Mouse (Mus musculus) hindbrain, embryonic 10.5 days (tissue): ENCODE data around the gene Prkca. TPM values are rescaled to one million over a fixed set of nuclear protein-coding genes. Genes with fewer than 3 reads are reported as not detected.

Source experiments
- DNase-seq: peaks from one replicate; pipeline ENCODE4 v3.0.0-alpha.2; 2017; ENCODE audit warnings: low spot score
- H3K27ac ChIP-seq: fragments of 300-500 bp; sonication (generic); 2 replicates; pipeline ENCODE4 v1.5.1; 2016; ENCODE audit warnings: mild to moderate bottlenecking, moderate library complexity
- H3K27me3 ChIP-seq: fragments of 300-500 bp; sonication (generic); 2 replicates; pipeline ENCODE4 v1.6.1; 2016; ENCODE audit warnings: mild to moderate bottlenecking; ENCODE audit not compliant: poor library complexity, insufficient read depth, severe bottlenecking
- H3K36me3 ChIP-seq: fragments of 300-500 bp; sonication (generic); 2 replicates; pipeline ENCODE4 v1.6.1; 2016; ENCODE audit warnings: mild to moderate bottlenecking, moderate library complexity
- H3K4me1 ChIP-seq: fragments of 300-500 bp; sonication (generic); replicated peaks from 2 replicates; pipeline ENCODE4 v1.6.1; 2016; ENCODE audit warnings: mild to moderate bottlenecking
- H3K4me3 ChIP-seq: fragments of 300-500 bp; sonication (generic); 2 replicates; pipeline ENCODE4 v1.5.1; 2016; ENCODE audit warnings: mild to moderate bottlenecking, moderate library complexity
- H3K9me3 ChIP-seq: fragments of 300-500 bp; sonication (generic); 2 replicates; pipeline ENCODE4 v1.6.1; 2016; ENCODE audit warnings: mild to moderate bottlenecking, moderate library complexity
- WGBS: fragments of 180-500 bp; shearing (Covaris S2); methylation state at CpG from one replicate; pipeline ENCODE4 v1.1.7; 2016; 5-methylcytosine and 5-hydroxymethylcytosine counted together
- polyA plus RNA-seq: library from polyadenylated mRNA; unstranded; fragments of >200 nt; fragmentation: Nextera tagmentation; extraction: Ambion mirVana; gene quantifications from 2 replicates; pipeline ENCODE4 v1.2.1, GENCODE M21; 2016

The Prkca gene
- polyA plus RNA-seq, 1 experiment from 2014 or later: 3.4 TPM

GRCm38 (mm10) chr11:108165725-108166124, 178.0 kb downstream of the Prkca start:
- 82% methylated on average over 9 of the region's 9 CpGs for WGBS
- H3K9me3 ChIP-seq: 0 out of 2 replicates have a peak, but pooled peaks cover 5% of the 10 kb centered on the region
- no peak for DNase-seq
- peaks cover 27% of the 10 kb centered on the region for H3K4me1 ChIP-seq
- H3K27ac ChIP-seq: no peak overlapping the region
- no peaks in the 10 kb centered on the region for H3K27me3 ChIP-seq
- no peaks in the 10 kb centered on the region for H3K36me3 ChIP-seq
- H3K4me3 ChIP-seq: no peak overlapping the region

GRCm38 (mm10) chr11:108162639-108163038, 181.1 kb downstream of the Prkca start:
- H3K9me3 ChIP-seq: peaks cover 11% of the 10 kb centered on the region; the same call in 1 of the 2 replicates
- no peaks in the 10 kb centered on the region for H3K27me3 ChIP-seq
- H3K4me1 ChIP-seq: peaks cover 27% of the 10 kb centered on the region
- 82% methylated on average over 1 of the region's 1 CpGs for WGBS
- no peak for DNase-seq
- no peaks in the 10 kb centered on the region for H3K36me3 ChIP-seq
- peak overlapping the region; percentile 81 for H3K27ac ChIP-seq
- no peak overlapping the region for H3K4me3 ChIP-seq

GRCm38 (mm10) chr11:108162110-108162509, 181.6 kb downstream of the Prkca start:
- Histone ChIP-seq H3K27ac (peak overlapping the region; percentile 81), H3K4me3 (no peak overlapping the region), H3K9me3 (peaks cover 11% of the 10 kb centered on the region; the same call in 1 of the 2 replicates), H3K36me3 (no peaks in the 10 kb centered on the region), H3K27me3 (no peaks in the 10 kb centered on the region), H3K4me1 (peaks cover 27% of the 10 kb centered on the region)
- WGBS: 38% methylated on average over 4 of the region's 4 CpGs
- DNase-seq: peak; percentile 35

GRCm38 (mm10) chr11:108160056-108160455, 183.7 kb downstream of the Prkca start:
- peaks cover 30% of the 10 kb centered on the region for H3K4me1 ChIP-seq
- no peak for DNase-seq
- H3K36me3 ChIP-seq: no peaks in the 10 kb centered on the region
- no peak overlapping the region for H3K4me3 ChIP-seq
- no peak overlapping the region for H3K27ac ChIP-seq
- WGBS: 96% methylated on average over 7 of the region's 7 CpGs
- H3K9me3 ChIP-seq: peaks cover 11% of the 10 kb centered on the region; the same call in 1 of the 2 replicates
- H3K27me3 ChIP-seq: no peaks in the 10 kb centered on the region

GRCm38 (mm10) chr11:108158046-108158445, 185.7 kb downstream of the Prkca start:
- Histone ChIP-seq H3K4me1 (peaks cover 30% of the 10 kb centered on the region), H3K27me3 (no peaks in the 10 kb centered on the region), H3K27ac (no peak overlapping the region), H3K36me3 (no peaks in the 10 kb centered on the region), H3K9me3 (peaks cover 11% of the 10 kb centered on the region; the same call in 1 of the 2 replicates), H3K4me3 (no peak overlapping the region)
- WGBS: 95% methylated on average over 3 of the region's 3 CpGs
- no peak for DNase-seq

- H3K36me3 ChIP-seq: no peaks in the 10 kb centered on the region
- 91% methylated on average over 5 of the region's 5 CpGs for WGBS
- no peak overlapping the region for H3K4me3 ChIP-seq
- H3K9me3 ChIP-seq: peaks cover 11% of the 10 kb centered on the region; the same call in 1 of the 2 replicates
- H3K27ac ChIP-seq: no peak overlapping the region
- peaks cover 20% of the 10 kb centered on the region for H3K4me1 ChIP-seq
- 0 out of 2 replicates have a peak, but pooled peaks cover 2% of the 10 kb centered on the region for H3K27me3 ChIP-seq
- no peak for DNase-seq
Observed at GRCm38 (mm10) chr11:108157074-108157473, 186.7 kb downstream of the Prkca start.

GRCm38 (mm10) chr11:108156107-108156506, 187.6 kb downstream of the Prkca start:
- Histone ChIP-seq H3K4me3 (no peak overlapping the region), H3K27ac (no peak overlapping the region), H3K4me1 (peaks cover 19% of the 10 kb centered on the region), H3K27me3 (peaks cover 10% of the 10 kb centered on the region), H3K36me3 (no peaks in the 10 kb centered on the region), H3K9me3 (peaks cover 11% of the 10 kb centered on the region; the same call in 1 of the 2 replicates)
- DNase-seq: no peak
- WGBS: 79% methylated on average over 5 of the region's 5 CpGs

- peaks cover 17% of the 10 kb centered on the region for H3K27me3 ChIP-seq
- H3K36me3 ChIP-seq: no peaks in the 10 kb centered on the region
- DNase-seq: no peak
- H3K4me3 ChIP-seq: no peak overlapping the region
- no peak overlapping the region for H3K27ac ChIP-seq
- 94% methylated on average over 8 of the region's 8 CpGs for WGBS
- H3K9me3 ChIP-seq: peaks cover 11% of the 10 kb centered on the region; the same call in 1 of the 2 replicates
- H3K4me1 ChIP-seq: peaks cover 25% of the 10 kb centered on the region
Observed at GRCm38 (mm10) chr11:108155088-108155580, 188.6 kb downstream of the Prkca start.

- Histone ChIP-seq H3K9me3 (0 out of 2 replicates have a peak, but pooled peaks cover 6% of the 10 kb centered on the region), H3K36me3 (no peaks in the 10 kb centered on the region), H3K27ac (no peak overlapping the region), H3K4me1 (peaks cover 29% of the 10 kb centered on the region), H3K4me3 (no peak overlapping the region), H3K27me3 (peaks cover 21% of the 10 kb centered on the region)
- 85% methylated on average over 9 of the region's 9 CpGs for WGBS
- no peak for DNase-seq
Observed at GRCm38 (mm10) chr11:108153997-108154841, 189.5 kb downstream of the Prkca start.

GRCm38 (mm10) chr11:108152591-108152990, 191.1 kb downstream of the Prkca start:
- Histone ChIP-seq H3K4me1 (peaks cover 43% of the 10 kb centered on the region), H3K36me3 (no peaks in the 10 kb centered on the region), H3K27ac (no peak overlapping the region), H3K4me3 (no peak overlapping the region), H3K27me3 (peaks cover 21% of the 10 kb centered on the region), H3K9me3 (no peaks in the 10 kb centered on the region)
- no peak for DNase-seq
- 89% methylated on average over 4 of the region's 4 CpGs for WGBS

GRCm38 (mm10) chr11:108150410-108150809, 193.3 kb downstream of the Prkca start:
- peaks cover 34% of the 10 kb centered on the region for H3K27me3 ChIP-seq
- H3K36me3 ChIP-seq: no peaks in the 10 kb centered on the region
- WGBS: 31% methylated on average over 7 of the region's 7 CpGs
- peaks cover 44% of the 10 kb centered on the region for H3K4me1 ChIP-seq
- H3K4me3 ChIP-seq: no peak overlapping the region
- DNase-seq: peak; percentile 44
- no peaks in the 10 kb centered on the region for H3K9me3 ChIP-seq
- peak overlapping the region; percentile 16; the same call in 1 of the 2 replicates for H3K27ac ChIP-seq

- Histone ChIP-seq H3K27ac (no peak overlapping the region; the same call in 1 of the 2 replicates), H3K4me1 (peaks cover 42% of the 10 kb centered on the region), H3K4me3 (no peak overlapping the region), H3K36me3 (no peaks in the 10 kb centered on the region), H3K9me3 (no peaks in the 10 kb centered on the region), H3K27me3 (peaks cover 34% of the 10 kb centered on the region)
- WGBS: 73% methylated on average over 9 of the region's 9 CpGs
- no peak for DNase-seq
Observed at GRCm38 (mm10) chr11:108149187-108149586, 194.5 kb downstream of the Prkca start.

GRCm38 (mm10) chr11:108148491-108148890, 195.2 kb downstream of the Prkca start:
- Histone ChIP-seq H3K9me3 (no peaks in the 10 kb centered on the region), H3K4me1 (peaks cover 44% of the 10 kb centered on the region), H3K36me3 (no peaks in the 10 kb centered on the region), H3K27ac (no peak overlapping the region; the same call in 1 of the 2 replicates), H3K27me3 (peaks cover 34% of the 10 kb centered on the region), H3K4me3 (no peak overlapping the region)
- WGBS: 36% methylated on average over 4 of the region's 4 CpGs
- no peak for DNase-seq
